Mouse (Mus musculus): ENCODE data around the gene Hnrnpa3.
A peak's percentile ranks its signal among the peaks of the same experiment; 100 is the strongest.

Gene Hnrnpa3

DNA sequence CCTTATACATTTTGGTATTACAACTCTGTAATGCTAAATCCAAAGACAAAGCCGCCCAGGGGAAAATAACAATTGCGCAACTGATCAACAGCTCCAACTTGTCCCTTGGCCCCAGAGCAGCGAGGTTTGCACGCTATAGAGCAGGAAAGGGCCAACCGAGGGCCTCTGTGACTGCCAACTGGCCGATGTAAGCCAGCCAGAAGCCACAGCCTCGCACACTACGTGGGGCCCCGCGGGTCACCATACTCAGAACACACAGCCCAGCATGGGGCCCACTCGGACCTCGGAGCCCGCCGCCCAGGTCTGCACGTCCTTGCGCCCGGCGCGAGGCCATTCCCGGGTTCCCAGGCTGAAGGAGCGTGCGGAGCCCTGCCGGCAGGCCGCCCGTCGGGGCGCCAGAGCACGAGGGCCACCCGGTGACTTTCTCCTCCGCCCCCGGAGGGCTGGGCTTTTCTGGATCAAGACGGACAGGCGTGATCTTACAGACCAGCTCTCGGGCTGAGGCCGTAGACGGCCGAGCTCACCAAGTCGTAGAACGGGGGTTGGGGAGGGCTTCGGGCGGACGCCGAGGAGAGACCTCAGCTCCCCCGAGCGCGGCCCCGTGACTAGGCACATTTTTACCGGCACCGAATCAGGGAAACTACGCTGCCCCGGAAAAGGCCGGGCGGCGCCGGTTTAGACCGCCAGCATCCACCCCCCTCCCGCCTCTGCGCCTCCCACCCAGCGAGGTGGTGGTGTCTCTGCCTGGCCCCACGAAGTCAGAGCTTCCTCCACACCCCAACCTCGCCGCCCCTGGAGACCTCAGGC, 44.5 kb downstream of the Hnrnpa3 start:
- DNase-seq (ENCODE audit: low spot score in 2 of 2) = peak; percentile 94 to 97

DNA sequence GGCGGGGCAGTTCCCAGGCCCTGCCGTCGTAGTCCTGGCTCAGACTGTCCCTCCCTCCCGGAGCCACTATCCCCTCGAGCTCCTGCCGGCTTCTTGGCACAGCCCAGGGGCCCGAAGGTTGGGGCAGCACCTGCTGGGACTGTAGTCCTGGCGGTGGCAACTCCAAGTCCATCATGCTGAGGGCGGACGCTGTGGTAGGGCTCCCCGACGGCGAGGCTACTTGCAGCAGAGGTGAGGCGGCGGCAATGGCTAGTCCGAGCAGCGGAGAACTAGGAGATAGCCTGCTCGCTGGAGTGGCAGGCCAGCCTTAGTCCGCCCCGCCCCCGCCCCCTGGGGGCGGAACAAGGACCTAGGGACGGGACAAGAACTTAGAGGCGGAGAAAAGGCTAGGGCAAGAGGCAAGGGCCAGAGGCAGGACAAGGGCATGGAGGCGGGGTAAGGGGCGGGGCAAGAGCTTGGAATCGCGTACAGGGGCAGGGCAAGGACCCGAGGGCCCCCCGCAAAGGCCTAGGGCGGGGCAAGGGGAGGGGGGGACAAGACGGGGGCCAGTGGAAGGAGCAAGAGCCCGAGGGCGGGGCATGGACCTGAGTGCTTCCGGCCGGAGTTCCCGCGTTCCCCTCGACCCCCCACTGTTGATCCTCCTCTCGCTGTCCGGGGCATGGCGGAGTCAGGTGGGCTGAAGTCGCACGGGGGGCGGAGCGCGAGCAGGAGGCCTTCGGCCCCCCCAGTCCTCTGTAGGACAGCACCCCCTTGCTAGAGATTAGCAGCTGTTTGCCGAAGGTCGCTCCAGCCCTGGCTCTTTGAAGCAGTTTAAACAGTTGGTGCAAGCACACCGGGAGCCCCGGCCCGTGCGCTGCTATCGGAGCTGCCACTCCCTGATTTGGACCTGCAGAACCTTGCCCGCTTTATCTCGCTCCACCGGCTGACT, 45.4 kb downstream of the Hnrnpa3 start, which contains the start of gene Nfe2l2:
Gene Nfe2l2, minus strand, starts transcription at position 408 of the 928 bp plus-strand sequence.
- peak; percentile 99 for DNase-seq (ENCODE audit: low spot score in 2 of 2)

DNA sequence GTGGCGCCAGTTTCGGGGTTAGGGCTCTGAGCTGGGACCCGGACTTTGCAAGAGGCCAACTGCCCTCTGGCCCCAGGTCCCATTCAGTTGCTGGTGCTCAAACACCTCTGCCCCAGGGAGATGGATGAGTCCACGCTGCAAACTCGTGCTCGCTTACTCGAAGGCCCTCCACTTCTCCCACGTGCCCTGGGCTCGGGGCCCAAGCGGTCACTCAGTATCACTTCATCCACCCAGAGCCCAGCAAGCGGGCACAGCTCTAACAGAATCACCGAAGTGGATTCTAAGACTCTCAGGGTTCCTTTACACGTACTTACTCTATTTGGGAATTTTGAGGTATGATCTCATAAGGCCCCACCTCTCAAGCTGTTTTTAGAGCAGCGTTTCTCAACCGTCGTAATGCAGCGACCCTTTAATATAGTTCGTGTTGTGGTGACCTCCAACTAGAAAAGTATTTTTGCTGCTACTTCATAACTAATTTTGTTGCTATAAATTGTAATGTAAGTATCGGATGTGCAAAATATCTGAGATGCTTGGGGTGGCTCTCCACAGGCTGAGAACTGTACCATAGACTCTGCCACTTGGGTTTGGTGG, 46.2 kb downstream of the Hnrnpa3 start:
- no peak for DNase-seq (ENCODE audit: low spot score in 2 of 2)

DNA sequence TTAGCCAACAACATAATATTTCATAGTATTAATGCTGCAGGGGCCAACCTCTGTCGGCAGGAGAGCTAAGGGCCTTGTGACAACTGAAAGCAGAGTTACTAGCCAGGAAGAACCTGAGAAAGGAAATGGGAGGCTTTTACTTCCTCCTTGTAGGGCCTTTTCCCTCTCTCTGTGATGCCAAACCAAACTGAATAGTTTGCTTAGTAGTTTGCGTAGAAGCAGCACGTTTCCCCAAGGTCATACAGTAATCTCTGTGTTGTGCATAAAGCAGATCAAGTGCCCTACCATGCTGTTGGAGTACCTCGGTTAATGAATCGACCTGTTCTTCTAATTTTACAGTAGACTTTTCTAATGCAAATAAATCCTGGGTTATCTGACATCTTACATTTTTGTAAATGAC, 47.4 kb downstream of the Hnrnpa3 start:
- DNase-seq (ENCODE audit: low spot score in 2 of 2) = no peak

DNA sequence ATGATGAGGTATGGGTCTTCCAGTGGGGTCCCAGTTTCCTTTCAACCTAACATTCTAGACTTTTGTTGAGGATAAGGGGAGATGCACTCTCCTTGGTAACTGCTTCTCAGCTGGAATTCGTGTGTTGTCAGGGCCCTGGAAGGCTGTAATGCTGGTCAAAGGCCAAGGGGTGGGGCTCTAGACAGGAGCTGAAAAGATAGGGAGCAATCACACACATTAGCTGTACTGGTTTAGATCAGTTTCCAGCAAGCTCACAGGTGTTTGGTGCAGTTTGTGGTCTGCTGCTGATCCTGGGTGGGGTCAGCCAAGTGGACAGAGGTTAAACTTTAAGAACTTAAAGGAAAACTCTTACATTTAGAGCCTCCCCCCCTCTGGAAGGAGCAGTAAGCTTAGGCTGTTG, 48.4 kb downstream of the Hnrnpa3 start:
- DNase-seq (ENCODE audit: low spot score in 2 of 2) = no peak

DNA sequence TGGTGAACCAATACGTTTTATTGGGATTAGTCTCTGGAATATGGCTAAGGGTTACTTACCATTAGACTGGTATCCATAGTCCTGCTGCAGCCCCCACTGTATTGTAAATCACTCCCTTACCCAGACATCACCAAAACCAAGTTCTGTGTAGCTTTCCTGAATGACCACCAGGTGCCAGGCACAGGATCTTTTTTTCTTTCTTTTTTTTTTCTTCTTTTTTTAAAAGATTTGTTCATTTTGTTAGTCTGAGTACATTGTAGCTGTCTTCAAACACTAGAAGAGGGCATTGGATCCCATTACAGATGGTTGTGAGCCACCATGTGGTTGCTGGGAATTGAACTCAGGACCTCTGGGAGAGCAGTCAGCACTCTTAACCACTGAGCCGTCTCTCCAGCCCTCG, 54.0 kb downstream of the Hnrnpa3 start:
- no peak for DNase-seq (ENCODE audit: low spot score in 2 of 2)

DNA sequence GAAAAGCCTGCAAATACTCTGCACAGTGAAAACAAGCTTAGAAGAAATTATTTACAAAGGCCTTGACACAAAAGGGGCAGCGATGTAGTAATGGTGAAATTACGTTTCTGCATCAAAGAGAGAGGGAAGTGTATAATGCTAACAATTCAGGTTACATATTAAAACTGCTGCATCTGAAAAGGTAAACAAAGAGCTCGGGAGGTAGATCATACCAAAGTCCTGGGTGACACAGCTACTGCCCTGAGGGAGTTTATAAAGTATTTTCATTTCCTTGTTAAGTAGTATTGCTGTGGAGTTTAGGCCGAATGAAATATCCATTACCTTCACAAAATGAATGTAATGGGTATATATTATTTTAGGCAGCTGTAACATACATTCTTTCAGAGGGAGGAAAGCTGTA, 55.7 kb downstream of the Hnrnpa3 start:
- no peak for DNase-seq (ENCODE audit: low spot score in 2 of 2)

DNA sequence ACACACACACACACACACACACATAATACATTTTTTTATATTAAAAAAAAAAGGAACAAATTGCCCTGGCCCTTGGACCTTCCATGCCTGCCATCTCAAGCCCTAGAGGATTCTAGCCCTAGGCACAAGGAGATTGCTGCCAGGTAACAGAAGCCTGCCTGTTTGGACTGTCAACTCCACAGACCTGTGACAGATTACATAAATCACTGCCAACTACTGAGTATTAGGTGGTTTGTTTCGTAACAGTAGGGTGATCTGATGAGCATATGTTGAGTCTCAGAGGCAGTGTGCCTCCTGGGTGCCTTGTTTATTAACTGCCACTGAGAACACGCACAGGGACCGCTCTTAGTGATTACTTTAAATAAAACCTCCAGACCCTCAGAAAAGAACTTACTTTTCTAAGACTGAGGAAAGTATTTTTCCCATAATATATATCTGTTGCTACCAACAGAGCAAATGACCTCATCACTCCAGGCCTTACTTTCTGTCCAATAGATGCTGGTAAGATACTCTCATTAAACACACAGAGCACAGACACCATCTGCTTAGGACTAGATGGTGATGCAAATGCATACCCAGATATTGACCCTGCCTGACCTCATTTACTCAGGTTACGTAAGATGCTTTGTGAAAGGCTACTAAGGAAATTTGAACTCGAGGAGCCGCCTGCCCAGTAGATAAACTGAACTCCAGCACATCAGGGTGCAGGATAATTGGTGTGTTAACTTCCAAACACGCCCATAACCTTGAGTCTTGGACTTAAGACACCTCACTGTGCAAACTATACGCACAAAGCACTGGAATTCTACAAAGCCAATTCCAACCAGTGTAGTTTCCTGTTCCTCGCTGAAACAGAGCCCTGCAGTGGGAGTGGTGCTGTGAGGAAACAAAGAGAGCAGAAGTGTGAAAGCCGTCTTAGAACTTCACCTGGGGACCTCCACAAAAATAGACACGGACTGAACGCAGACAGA, 57.3 kb downstream of the Hnrnpa3 start:
- no peak for DNase-seq (ENCODE audit: low spot score in 2 of 2)
